Mouse (Mus musculus): ENCODE measurements around the gene Rptor.

DNA sequence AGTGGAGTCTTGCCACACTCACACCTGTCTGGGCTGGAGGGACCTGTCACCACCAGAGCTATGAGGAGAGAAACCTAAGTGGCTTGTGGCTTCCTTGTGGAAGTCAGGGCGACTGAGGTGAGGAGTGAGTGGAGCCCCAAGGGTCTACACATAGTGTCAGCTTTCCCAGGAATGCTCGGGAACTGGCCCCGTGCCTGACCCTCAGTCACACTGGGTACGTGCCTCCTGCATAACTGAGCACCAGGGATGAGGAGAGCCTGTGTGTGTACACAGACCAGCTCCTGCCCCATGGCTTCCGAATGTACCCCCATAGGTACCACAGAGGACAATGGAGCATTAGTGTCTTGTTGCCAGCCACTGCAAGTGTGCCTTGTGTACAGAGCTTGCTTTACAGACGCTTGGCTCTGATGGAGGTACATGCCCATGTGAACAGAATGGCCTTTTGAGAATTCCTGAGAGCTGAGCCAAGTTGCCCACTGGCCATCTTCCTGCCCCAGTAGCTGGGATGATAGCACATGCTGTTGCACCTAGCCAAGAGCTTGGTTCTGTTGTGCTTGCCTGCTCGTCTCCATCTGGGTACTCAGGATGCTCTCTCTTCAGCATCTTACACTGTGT is 289.0 kb downstream of the Rptor start:
- TF ChIP-seq CTCF (IDR thresholded peaks at IDR 0.05; ENCODE audit: borderline replicate concordance, extremely low read depth, insufficient read depth, insufficient read length) (no peak), POLR2A (IDR thresholded peaks at IDR 0.05; ENCODE audit: borderline replicate concordance, extremely low read depth, insufficient read depth, insufficient read length, poor library complexity, severe bottlenecking) (no peak)
